ENCODE assay signal across 21 mouse cellular contexts in genomic region chr2:79018732-79019423, GRCm38 (mm10).
DNase-seq lines count a peak whose midpoint lies in the region; ATAC-seq and TF ChIP-seq lines count a peak whose summit lies in the region.
"Had no signal": no experiment of that assay in that cellular context is flagged by ENCODE, and none has a peak within 500 bp of the region (broad histone marks: within the 10 kb centered on the region; RNA-seq: fewer than 3 reads in every experiment).

No protein-coding gene starts in this region.

- H3K9ac ChIP-seq in kidney, embryonic 14.5 days (ENCODE audit: low read depth, low read length) = no peak overlapping the region
- H3K9ac ChIP-seq in lung, embryonic 14.5 days = no peak overlapping the region
- no peak overlapping the region for H3K9ac ChIP-seq in CH12.LX (ENCODE audit: insufficient read depth, low read depth)
- H3K9ac ChIP-seq: forebrain, embryonic 15.5 days; limb, embryonic 12.5 days; liver, embryonic 13.5 days; midbrain, embryonic 15.5 days had no signal

- TF ChIP-seq CTCF in lung, embryonic 14.5 days (IDR thresholded peaks at IDR 0.05; ENCODE audit: low read depth) = no peak
- no peak for TF ChIP-seq CTCF in CH12.LX (conservative IDR thresholded peaks at IDR 0.05 in 1 of 2, IDR thresholded peaks at IDR 0.05 in 1 of 2; ENCODE audit: low read depth in 2 of 2, low read length in 2 of 2)

- peak; percentile 30 for TF ChIP-seq RAD21 in CH12.LX (IDR thresholded peaks at IDR 0.05; ENCODE audit: low read depth, low read length)

- TF ChIP-seq POLR2A in CH12.LX (IDR thresholded peaks at IDR 0.05; ENCODE audit: low read depth, low read length) = no peak

- H3K4me3 ChIP-seq in kidney, embryonic 14.5 days (ENCODE audit: low read length) = no peak overlapping the region
- no peak overlapping the region for H3K4me3 ChIP-seq in lung, embryonic 14.5 days (ENCODE audit: low read depth, low read length)
- H3K4me3 ChIP-seq in CH12.LX (replicated peaks in 1 of 3; ENCODE audit: low read depth in 2 of 3, low read length in 2 of 3, poor library complexity in 1 of 3) = no peak overlapping the region
- H3K4me3 ChIP-seq: forebrain, embryonic 15.5 days; heart, embryonic 10.5 days; hindbrain, embryonic 10.5 days; limb, embryonic 12.5 days; liver, embryonic 13.5 days; megakaryocyte, embryonic 14.5 days; midbrain, embryonic 15.5 days; myocyte had no signal

- H3K9me3 ChIP-seq in kidney, embryonic 14.5 days (ENCODE audit: control insufficient read depth, low read length) = no peaks in the 10 kb centered on the region
- no peaks in the 10 kb centered on the region for H3K9me3 ChIP-seq in lung, embryonic 14.5 days (ENCODE audit: low read depth, low read length)
- peaks cover 15% of the 10 kb centered on the region for H3K9me3 ChIP-seq in CH12.LX (replicated peaks; ENCODE audit: low read length)
- H3K9me3 ChIP-seq: forebrain, embryonic 15.5 days; heart, embryonic 10.5 days; limb, embryonic 12.5 days; liver, embryonic 13.5 days; midbrain, embryonic 15.5 days had no signal

- no peak overlapping the region for H3K27ac ChIP-seq in kidney, embryonic 14.5 days (ENCODE audit: low read depth, low read length)
- no peak overlapping the region for H3K27ac ChIP-seq in lung, embryonic 14.5 days (ENCODE audit: low read depth)
- H3K27ac ChIP-seq in CH12.LX (ENCODE audit: insufficient read depth, low read depth) = peak overlapping the region; percentile 94
- H3K27ac ChIP-seq: forebrain, embryonic 15.5 days; heart, embryonic 10.5 days; hindbrain, embryonic 10.5 days; hindbrain, postnatal 0 days; limb, embryonic 12.5 days; liver, embryonic 13.5 days; midbrain, embryonic 15.5 days had no signal

- WGBS in kidney, embryonic 14.5 days = 43% methylated on average over 4 of the region's 4 CpGs
- 42% methylated on average over 4 of the region's 4 CpGs for WGBS in lung, embryonic 14.5 days

- no peaks in the 10 kb centered on the region for H3K27me3 ChIP-seq in kidney, embryonic 14.5 days (ENCODE audit: control insufficient read depth, insufficient read depth, low read length)
- H3K27me3 ChIP-seq in lung, embryonic 14.5 days (ENCODE audit: insufficient read depth, low read length) = no peaks in the 10 kb centered on the region
- H3K27me3 ChIP-seq in CH12.LX (replicated peaks) = no peaks in the 10 kb centered on the region
- H3K27me3 ChIP-seq: forebrain, embryonic 15.5 days; limb, embryonic 12.5 days; liver, embryonic 13.5 days; megakaryocyte, embryonic 14.5 days; midbrain, embryonic 15.5 days had no signal

- 0 out of 2 replicates have a peak, but pooled peaks have one; percentile 55 for ATAC-seq in kidney, embryonic 14.5 days (ENCODE audit: low FRiP score, low TSS enrichment)
- peak; percentile 68; the same call in 1 of the 2 replicates for ATAC-seq in lung, embryonic 14.5 days (ENCODE audit: insufficient read depth)
- 0 out of 2 replicates have a peak, but pooled peaks have one; percentile 39 for ATAC-seq in megakaryocyte progenitor cell, adult 5-6 weeks (replicated peaks; ENCODE audit: poor library complexity)
- ATAC-seq: forebrain, embryonic 15.5 days; hindbrain, postnatal 0 days; midbrain, embryonic 15.5 days had no signal

- H3K4me1 ChIP-seq in kidney, embryonic 14.5 days (ENCODE audit: control insufficient read depth, insufficient read depth, low read length) = no peaks in the 10 kb centered on the region
- H3K4me1 ChIP-seq in lung, embryonic 14.5 days (ENCODE audit: insufficient read depth) = no peaks in the 10 kb centered on the region
- peaks cover 31 to 66% of the 10 kb centered on the region in 2 experiments for H3K4me1 ChIP-seq in CH12.LX (ENCODE audit: control insufficient read depth in 1 of 2, insufficient read depth in 2 of 2)
- H3K4me1 ChIP-seq: forebrain, embryonic 15.5 days; heart, embryonic 10.5 days; hindbrain, embryonic 10.5 days; limb, embryonic 12.5 days; liver, embryonic 13.5 days; megakaryocyte, embryonic 14.5 days; midbrain, embryonic 15.5 days had no signal

- DNase-seq in kidney, adult 18-20 months = no peak
- DNase-seq in lung, embryonic 14.5 days = peak; percentile 38
- no peak for DNase-seq in lung, postnatal 14 days
- DNase-seq in CH12.LX (ENCODE audit: extremely low read depth) = peak; percentile 86
- DNase-seq in urinary bladder, postnatal 10 days (ENCODE audit: low spot score) = no peak
- DNase-seq in frontal cortex, postnatal 14 days (ENCODE audit: low spot score in 2 of 2) = no peak
- DNase-seq: adrenal gland, postnatal 36 days; cerebellum, adult 11-12 months; cerebellum, postnatal 14 days; embryo, embryonic 11 days; liver, embryonic 13.5 days had no signal

- no peaks in the 10 kb centered on the region for H3K36me3 ChIP-seq in kidney, embryonic 14.5 days (ENCODE audit: control insufficient read depth, insufficient read depth, low read length)
- no peaks in the 10 kb centered on the region for H3K36me3 ChIP-seq in lung, embryonic 14.5 days (ENCODE audit: insufficient read depth)
- H3K36me3 ChIP-seq in CH12.LX (replicated peaks in 1 of 2; ENCODE audit: control insufficient read depth in 1 of 2, insufficient read depth in 1 of 2, low read length in 1 of 2) = peaks cover 6 to 7% of the 10 kb centered on the region in 2 experiments
- H3K36me3 ChIP-seq: forebrain, embryonic 15.5 days; heart, embryonic 10.5 days; hindbrain, embryonic 10.5 days; limb, embryonic 12.5 days; liver, embryonic 13.5 days; midbrain, embryonic 15.5 days had no signal

- in situ Hi-C loops in CH12.LX (cut with MboI; ENCODE audit: low pct_ligation_motif_present, low pct_unique_long_range_greater_than_20kb, low sequenced_read_pairs) = no loop called here

- H3K4me2 ChIP-seq in kidney, embryonic 14.5 days (replicated peaks; ENCODE audit: low read depth, low read length) = no peak overlapping the region
- H3K4me2 ChIP-seq in lung, embryonic 14.5 days = no peak overlapping the region
- peak overlapping the region; percentile 55 for H3K4me2 ChIP-seq in CH12.LX (ENCODE audit: insufficient read depth, low read depth, poor library complexity, severe bottlenecking)
- H3K4me2 ChIP-seq: forebrain, embryonic 15.5 days; limb, embryonic 12.5 days; liver, embryonic 13.5 days; midbrain, embryonic 15.5 days had no signal

- TF ChIP-seq EP300 in CH12.LX (IDR thresholded peaks at IDR 0.05; ENCODE audit: low read length) = peak; percentile 100

- dilution Hi-C loops in CH12.LX (cut with MboI; ENCODE audit: extremely low pct_ligation_motif_present, extremely low pct_unique_long_range_greater_than_20kb, low sequenced_read_pairs) = no loop called here

- H3K79me2 ChIP-seq in CH12.LX (replicated peaks; ENCODE audit: control insufficient read depth, extremely low read depth, insufficient read depth, poor library complexity, severe bottlenecking) = no peaks in the 10 kb centered on the region

TF ChIP-seq in CH12.LX, 34 proteins besides CTCF, POLR2A, EP300 and RAD21:
- TF ChIP-seq TBP (conservative IDR thresholded peaks at IDR 0.05; ENCODE audit: low read depth, low read length) = peak; percentile 85
- TF ChIP-seq POLR2AphosphoS2 (IDR thresholded peaks at IDR 0.05; ENCODE audit: low read depth, low read length) = no peak
- TF ChIP-seq SMC3 (IDR thresholded peaks at IDR 0.05; ENCODE audit: low read depth, low read length) = peak; percentile 26; the same call in 1 of the 2 replicates
- peak; percentile 98 for TF ChIP-seq TCF12 (IDR thresholded peaks at IDR 0.05; ENCODE audit: low read depth, low read length)
- peak; percentile 90 for TF ChIP-seq CHD2 (IDR thresholded peaks at IDR 0.05; ENCODE audit: low read length)
- peak; percentile 90 for TF ChIP-seq ETS1 (conservative IDR thresholded peaks at IDR 0.05; ENCODE audit: low read depth, low read length)
- peak; percentile 96 for TF ChIP-seq RCOR1 (conservative IDR thresholded peaks at IDR 0.05; ENCODE audit: low read depth, low read length)
- peak; percentile 68; the same call in 1 of the 2 replicates for TF ChIP-seq MAFK (IDR thresholded peaks at IDR 0.05; ENCODE audit: insufficient replicate concordance, low read length)
- peak; percentile 79 for TF ChIP-seq MAX (IDR thresholded peaks at IDR 0.05; ENCODE audit: low read length)
- TF ChIP-seq SIN3A (IDR thresholded peaks at IDR 0.05; ENCODE audit: low read length) = peak; percentile 72; the same call in 1 of the 2 replicates
- TF ChIP-seq ZMIZ1 (IDR thresholded peaks at IDR 0.05; ENCODE audit: low read depth, low read length) = no peak
- no peak for TF ChIP-seq ZKSCAN1 (IDR thresholded peaks at IDR 0.05; ENCODE audit: borderline replicate concordance, low read depth, low read length)
- peak; percentile 72; the same call in 1 of the 2 replicates for TF ChIP-seq E2F4 (IDR thresholded peaks at IDR 0.05; ENCODE audit: insufficient replicate concordance, low read depth, low read length)
- peak; percentile 92 for TF ChIP-seq MYC (IDR thresholded peaks at IDR 0.05; ENCODE audit: low read depth, low read length)
- TF ChIP-seq NELFE (IDR thresholded peaks at IDR 0.05; ENCODE audit: low read depth, low read length) = no peak
- TF ChIP-seq MXI1 (IDR thresholded peaks at IDR 0.05; ENCODE audit: low read depth, low read length) = no peak
- TF ChIP-seq BHLHE40 (IDR thresholded peaks at IDR 0.05; ENCODE audit: low read depth, low read length) = peak; percentile 86
- TF ChIP-seq USF1 (IDR thresholded peaks at IDR 0.05; ENCODE audit: low read depth, low read length) = no peak
- TF ChIP-seq MAZ (IDR thresholded peaks at IDR 0.05; ENCODE audit: low read depth, low read length) = peak; percentile 78; the same call in 1 of the 2 replicates
- peak; percentile 99 for TF ChIP-seq IRF4 (IDR thresholded peaks at IDR 0.05; ENCODE audit: low read depth, low read length)
- peak; percentile 98 for TF ChIP-seq MEF2A (IDR thresholded peaks at IDR 0.05; ENCODE audit: borderline replicate concordance, low read depth, low read length)
- peak; percentile 39; the same call in 1 of the 2 replicates for TF ChIP-seq ELF1 (IDR thresholded peaks at IDR 0.05; ENCODE audit: low read depth, low read length)
- no peak for TF ChIP-seq KAT2A (IDR thresholded peaks at IDR 0.05; ENCODE audit: insufficient replicate concordance, low read length)
- TF ChIP-seq CHD1 (IDR thresholded peaks at IDR 0.05; ENCODE audit: low read depth, low read length) = no peak
- TF ChIP-seq UBTF (IDR thresholded peaks at IDR 0.05; ENCODE audit: low read depth, low read length) = no peak
- peak; percentile 81 for TF ChIP-seq JUND (conservative IDR thresholded peaks at IDR 0.05; ENCODE audit: low read depth, low read length)
- peak; percentile 37; the same call in 1 of the 2 replicates for TF ChIP-seq ZNF384 (IDR thresholded peaks at IDR 0.05; ENCODE audit: low read depth, low read length)
- TF ChIP-seq JUN (IDR thresholded peaks at IDR 0.05; ENCODE audit: insufficient read depth, low read depth, low read length) = peak; percentile 80
TF ChIP-seq in CH12.LX: peak in this region for 19.

Comparison
In these comparisons a context has a peak if more than half of its experiments do, and no peak if none do; other contexts are left out.
1. DNase-seq: peak in lung, embryonic 14.5 days (single experiment) and CH12.LX (single experiment); none in kidney, adult 18-20 months (single experiment), lung, postnatal 14 days (single experiment), urinary bladder, postnatal 10 days (single experiment) and frontal cortex, postnatal 14 days (0 of 2).
2. Peak in every context shown above with its lines, with median percentiles within 50 percentile points of each other: ATAC-seq.